Mouse (Mus musculus) midbrain, postnatal 0 days (tissue): Measurements from ENCODE around the gene Il3. TPM values are rescaled to one million over a fixed set of nuclear protein-coding genes. Genes with fewer than 3 reads are reported as not detected.

ENCODE experiments used
- ATAC-seq: fragments of 200-750 bp; cut with Nextera tagmentation; 2 replicates; pipeline ENCODE4 v1.8.0; 2017; ENCODE audit warnings: moderate number of reproducible peaks, mild to moderate bottlenecking, moderate TSS enrichment, moderate library complexity; ENCODE audit not compliant: low FRiP score
- DNase-seq: peaks from one replicate; pipeline ENCODE4 v3.0.0-alpha.2; 2015; ENCODE audit warnings: low spot score
- H3K27ac ChIP-seq: fragments of 300-500 bp; sonication (generic); 2 replicates; pipeline ENCODE4 v1.5.1; 2014; ENCODE audit warnings: low read depth, mild to moderate bottlenecking, low read length, mixed read lengths
- H3K27me3 ChIP-seq: fragments of 300-500 bp; sonication (generic); 2 replicates; pipeline ENCODE4 v1.6.1; 2014; ENCODE audit warnings: low read length, control low read depth, mixed read lengths; ENCODE audit not compliant: insufficient read depth
- H3K36me3 ChIP-seq: fragments of 300-500 bp; sonication (generic); 2 replicates; pipeline ENCODE4 v1.6.1; 2014; ENCODE audit warnings: low read length, control low read depth, mixed read lengths; ENCODE audit not compliant: insufficient read depth
- H3K4me1 ChIP-seq: fragments of 300-500 bp; sonication (generic); 2 replicates; pipeline ENCODE4 v1.6.1; 2014; ENCODE audit warnings: mild to moderate bottlenecking, control low read depth, antibody characterized with exemption, low read length, mixed read lengths; ENCODE audit not compliant: insufficient read depth
- H3K4me2 ChIP-seq: fragments of 300-500 bp; sonication (generic); 2 replicates; pipeline ENCODE4 v1.6.1; 2014; ENCODE audit warnings: low read depth, mild to moderate bottlenecking, low read length, mixed read lengths; ENCODE audit not compliant: poor library complexity, severe bottlenecking
- H3K4me3 ChIP-seq: fragments of 300-500 bp; sonication (generic); 2 replicates; pipeline ENCODE4 v1.5.1; 2014; ENCODE audit warnings: low read depth, mild to moderate bottlenecking, low read length, moderate library complexity
- H3K9ac ChIP-seq: fragments of 300-500 bp; sonication (generic); replicated peaks from 2 replicates; pipeline ENCODE4 v1.6.1; 2014; ENCODE audit warnings: mild to moderate bottlenecking, low read length, moderate library complexity, mixed read lengths; ENCODE audit not compliant: poor library complexity, severe bottlenecking
- H3K9me3 ChIP-seq: fragments of 300-500 bp; sonication (generic); 2 replicates; pipeline ENCODE4 v1.6.1; 2016; ENCODE audit warnings: low read length, control low read depth
- CTCF ChIP-seq: IDR thresholded peaks from 2 replicates; pipeline ENCODE4 v1.5.1; 2016; ENCODE audit warnings: antibody characterized with exemption, mild to moderate bottlenecking
- WGBS: fragments of 180-500 bp; shearing (Covaris S2); extraction: QIAGEN DNeasy Blood & Tissue Kit; methylation state at CpG from one replicate; pipeline ENCODE4 v1.1.7; 2014; 5-methylcytosine and 5-hydroxymethylcytosine counted together
- polyA plus RNA-seq: library from polyadenylated mRNA; unstranded; fragments of >200 nt; fragmentation: Nextera tagmentation; extraction: Ambion mirVana; gene quantifications from 2 replicates; pipeline ENCODE4 v1.2.1, GENCODE M21; 2015
- total RNA-seq: library from RNA; depleted of rRNA; stranded (reverse); fragments of >200 nt; gene quantifications from 2 replicates; pipeline ENCODE4 v1.2.3, GENCODE M21; 2014; rRNA removed

Gene Il3
- total and polyA plus RNA-seq, 2 experiments from 2014 or later = not detected

GRCm38 (mm10) chr11:54216091-54216490 is 51.0 kb downstream of the Il3 start:
- no peaks in the 10 kb centered on the region for H3K4me1 ChIP-seq
- H3K9me3 ChIP-seq = no peaks in the 10 kb centered on the region
- H3K4me2 ChIP-seq = no peak overlapping the region
- H3K27ac ChIP-seq = no peak overlapping the region
- H3K4me3 ChIP-seq = no peak overlapping the region
- ATAC-seq (no peak), DNase-seq (no peak)
- H3K27me3 ChIP-seq = no peaks in the 10 kb centered on the region
- H3K36me3 ChIP-seq = no peaks in the 10 kb centered on the region
- no peak for TF ChIP-seq CTCF
- 84% methylated on average over 6 of the region's 6 CpGs for WGBS
- no peak overlapping the region for H3K9ac ChIP-seq

Other genes with a start within 250 kb of the Il3 start
- 6.2 and 8.3 TPM in 2 replicates for gene Slc22a4, start 239.2 kb downstream of the Il3 start, total RNA-seq
- gene Slc22a4, start 239.2 kb downstream of the Il3 start, polyA plus RNA-seq = 7.8 and 8.7 TPM in 2 replicates
- gene Pdlim4, start 198.3 kb downstream of the Il3 start, total RNA-seq = 19.5 and 31.7 TPM in 2 replicates
- gene Pdlim4, start 198.3 kb downstream of the Il3 start, polyA plus RNA-seq = 32.8 and 35.1 TPM in 2 replicates
- gene P4ha2, start 167.2 kb downstream of the Il3 start, total RNA-seq = 8.9 and 16.4 TPM in 2 replicates
- gene P4ha2, start 167.2 kb downstream of the Il3 start, polyA plus RNA-seq = 8.6 and 8.7 TPM in 2 replicates
- not detected in 2 replicates for gene Csf2, start 17.6 kb downstream of the Il3 start, total RNA-seq
- not detected in 2 replicates for gene Csf2, start 17.6 kb downstream of the Il3 start, polyA plus RNA-seq
- 61.9 and 64.0 TPM in 2 replicates for gene Acsl6, start 36.5 kb upstream of the Il3 start, total RNA-seq
- gene Acsl6, start 36.5 kb upstream of the Il3 start, polyA plus RNA-seq = 52.6 and 56.2 TPM in 2 replicates
- not detected in 2 replicates for gene Meikin, start 103.4 kb upstream of the Il3 start, total RNA-seq
- not detected in 2 replicates for gene Meikin, start 103.4 kb upstream of the Il3 start, polyA plus RNA-seq
- 20.4 and 23.5 TPM in 2 replicates for gene Fnip1, start 170.9 kb upstream of the Il3 start, total RNA-seq
- 7.5 and 7.7 TPM in 2 replicates for gene Fnip1, start 170.9 kb upstream of the Il3 start, polyA plus RNA-seq